Mouse (Mus musculus) hindbrain, embryonic 10.5 days (tissue): ENCODE measurements at regions not wholly inside any gene's neighbourhood (a gene's known extent, or its start where the extent isn't known, plus 50 kb on each side); places are given as distances from the start of the nearest gene placed in this dataset.
A peak's percentile ranks its signal among the peaks of the same experiment; 100 is the strongest.

Experiments
- DNase-seq: peaks from one replicate; pipeline ENCODE4 v3.0.0-alpha.2; 2017; ENCODE audit warnings: low spot score
- H3K27ac ChIP-seq: fragments of 300-500 bp; sonication (generic); 2 replicates; pipeline ENCODE4 v1.5.1; 2016; ENCODE audit warnings: mild to moderate bottlenecking, moderate library complexity
- H3K27me3 ChIP-seq: fragments of 300-500 bp; sonication (generic); 2 replicates; pipeline ENCODE4 v1.6.1; 2016; ENCODE audit warnings: mild to moderate bottlenecking; ENCODE audit not compliant: poor library complexity, insufficient read depth, severe bottlenecking
- H3K36me3 ChIP-seq: fragments of 300-500 bp; sonication (generic); 2 replicates; pipeline ENCODE4 v1.6.1; 2016; ENCODE audit warnings: mild to moderate bottlenecking, moderate library complexity
- H3K4me1 ChIP-seq: fragments of 300-500 bp; sonication (generic); replicated peaks from 2 replicates; pipeline ENCODE4 v1.6.1; 2016; ENCODE audit warnings: mild to moderate bottlenecking
- H3K4me3 ChIP-seq: fragments of 300-500 bp; sonication (generic); 2 replicates; pipeline ENCODE4 v1.5.1; 2016; ENCODE audit warnings: mild to moderate bottlenecking, moderate library complexity
- H3K9me3 ChIP-seq: fragments of 300-500 bp; sonication (generic); 2 replicates; pipeline ENCODE4 v1.6.1; 2016; ENCODE audit warnings: mild to moderate bottlenecking, moderate library complexity
- WGBS: fragments of 180-500 bp; shearing (Covaris S2); methylation state at CpG from one replicate; pipeline ENCODE4 v1.1.7; 2016; 5-methylcytosine and 5-hydroxymethylcytosine counted together

DNA sequence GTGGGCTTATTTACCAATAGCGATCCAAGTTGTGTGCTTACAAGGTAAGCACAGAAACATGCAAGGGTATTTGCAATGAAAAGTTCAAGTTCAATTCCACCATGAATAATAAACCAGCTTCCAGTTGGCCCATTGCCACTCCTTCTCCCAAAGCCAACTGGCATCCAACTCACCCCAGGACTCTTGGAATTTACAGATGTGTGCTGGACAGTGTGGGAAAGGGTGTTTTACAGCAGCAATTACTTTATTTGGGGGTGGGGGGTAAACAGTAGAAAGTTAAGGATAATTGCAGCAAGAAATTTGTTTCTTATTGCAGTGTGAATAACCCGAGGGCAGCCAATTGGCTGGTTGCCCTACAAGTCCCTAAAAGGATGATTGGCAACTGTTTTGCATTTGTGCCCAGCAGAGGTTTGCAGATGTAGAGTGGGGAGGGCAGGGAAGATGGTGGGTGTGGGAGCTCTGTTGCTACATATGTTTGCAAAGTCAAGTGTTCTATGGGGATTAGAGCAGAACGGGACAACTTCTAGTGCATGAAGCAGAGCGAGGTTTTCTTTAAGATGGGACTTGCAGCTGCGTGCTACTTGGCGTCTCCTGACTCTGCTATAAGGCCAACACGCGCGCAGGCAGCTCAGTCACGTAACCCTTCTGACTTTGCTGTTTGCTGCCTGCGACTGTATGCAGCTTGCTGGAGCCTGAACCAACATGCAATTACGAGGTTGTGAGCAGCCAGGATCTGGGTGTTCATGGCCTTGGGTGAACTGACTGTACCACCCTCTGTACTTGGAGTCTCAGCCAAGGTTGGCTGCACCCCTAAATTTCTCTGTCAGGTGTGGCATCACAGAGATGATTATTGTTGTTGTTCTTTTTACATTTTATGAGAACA, 271.9 kb downstream of the Map2k6 start:
- WGBS: 95% methylated on average over 12 of the region's 12 CpGs
- no peak overlapping the region for H3K27ac ChIP-seq

DNA sequence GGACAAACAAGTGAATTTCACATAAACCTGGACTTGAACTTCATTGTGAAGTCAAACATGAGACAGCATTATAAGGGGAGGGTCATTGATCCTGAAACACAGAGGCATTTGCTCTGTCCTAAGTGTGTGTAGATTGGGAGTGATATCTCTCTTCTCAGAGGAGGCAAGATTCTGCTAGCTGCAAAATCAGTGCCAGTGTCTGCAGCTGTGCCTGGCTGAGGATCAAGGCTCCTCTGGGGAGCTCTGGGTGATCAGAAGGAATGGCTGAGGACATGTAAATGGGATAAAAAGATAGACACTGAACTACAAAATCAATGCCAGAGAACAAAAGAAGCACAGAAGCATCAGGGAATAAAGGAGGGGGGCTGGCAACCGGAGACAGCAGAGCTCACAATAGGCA, 274.0 kb downstream of the Map2k6 start:
- Histone ChIP-seq H3K4me3 (no peak overlapping the region), H3K27ac (0 out of 2 replicates have a peak overlapping the region, but pooled peaks have one; percentile 51), H3K9me3 (no peaks in the 10 kb centered on the region), H3K4me1 (peaks cover 7% of the 10 kb centered on the region; the same call in 1 of the 2 replicates), H3K36me3 (no peaks in the 10 kb centered on the region), H3K27me3 (no peaks in the 10 kb centered on the region)
- DNase-seq: no peak
- 35% methylated on average over 1 of the region's 1 CpGs for WGBS

More for the DNA sequence above, 271.9 kb downstream of the Map2k6 start:
- Histone ChIP-seq H3K4me1 (peaks cover 7% of the 10 kb centered on the region; the same call in 1 of the 2 replicates), H3K4me3 (no peak overlapping the region), H3K9me3 (no peaks in the 10 kb centered on the region), H3K36me3 (no peaks in the 10 kb centered on the region), H3K27me3 (no peaks in the 10 kb centered on the region)
- no peak for DNase-seq

DNA sequence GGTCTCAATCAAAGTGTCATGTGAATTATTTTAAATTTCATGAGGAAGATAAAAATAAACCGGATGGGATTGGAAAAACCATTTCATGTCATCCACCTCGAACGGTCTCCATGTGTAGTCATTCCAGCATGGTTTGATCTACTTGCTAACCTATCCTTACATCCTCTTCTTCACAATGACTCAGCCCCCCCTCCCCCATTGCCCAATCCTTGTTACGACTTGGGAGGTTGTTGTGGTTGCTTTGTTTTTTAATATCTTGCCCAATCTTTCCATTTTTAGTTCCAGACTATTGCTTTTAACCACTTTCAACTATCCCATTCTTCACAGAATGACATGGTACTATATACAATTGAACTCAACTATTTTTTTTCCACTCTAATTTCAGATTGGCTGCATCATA, 275.0 kb upstream of the Kcnj16 start:
- 89% methylated on average over 4 of the region's 4 CpGs for WGBS
- H3K4me3 ChIP-seq: no peak overlapping the region
- no peaks in the 10 kb centered on the region for H3K4me1 ChIP-seq
- H3K27me3 ChIP-seq: no peaks in the 10 kb centered on the region
- no peaks in the 10 kb centered on the region for H3K36me3 ChIP-seq
- DNase-seq: no peak
- H3K9me3 ChIP-seq: no peaks in the 10 kb centered on the region
- no peak overlapping the region for H3K27ac ChIP-seq

DNA sequence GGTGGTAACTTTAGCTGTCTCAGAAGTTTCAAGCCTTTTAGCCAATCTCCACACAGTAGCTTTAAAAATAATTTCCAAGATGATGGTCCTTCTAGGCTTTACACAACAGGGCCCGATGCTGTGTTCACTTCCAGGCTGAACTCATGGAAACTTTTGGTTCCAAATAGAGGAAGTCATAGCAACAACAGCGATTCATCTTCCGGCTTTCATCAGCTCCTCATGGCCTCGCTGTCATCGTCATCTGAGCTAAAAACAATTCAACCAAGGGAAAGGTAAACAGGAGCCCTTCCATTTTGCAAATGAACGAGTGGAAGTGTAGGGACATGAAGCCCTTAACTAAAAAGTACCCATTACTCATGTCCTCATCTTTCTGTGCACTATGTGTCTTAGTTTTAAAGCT, 270.8 kb upstream of the Kcnj16 start:
- Histone ChIP-seq H3K36me3 (no peaks in the 10 kb centered on the region), H3K4me1 (no peaks in the 10 kb centered on the region), H3K4me3 (no peak overlapping the region), H3K27me3 (no peaks in the 10 kb centered on the region), H3K9me3 (no peaks in the 10 kb centered on the region), H3K27ac (no peak overlapping the region)
- no peak for DNase-seq
- 84% methylated on average over 6 of the region's 6 CpGs for WGBS

DNA sequence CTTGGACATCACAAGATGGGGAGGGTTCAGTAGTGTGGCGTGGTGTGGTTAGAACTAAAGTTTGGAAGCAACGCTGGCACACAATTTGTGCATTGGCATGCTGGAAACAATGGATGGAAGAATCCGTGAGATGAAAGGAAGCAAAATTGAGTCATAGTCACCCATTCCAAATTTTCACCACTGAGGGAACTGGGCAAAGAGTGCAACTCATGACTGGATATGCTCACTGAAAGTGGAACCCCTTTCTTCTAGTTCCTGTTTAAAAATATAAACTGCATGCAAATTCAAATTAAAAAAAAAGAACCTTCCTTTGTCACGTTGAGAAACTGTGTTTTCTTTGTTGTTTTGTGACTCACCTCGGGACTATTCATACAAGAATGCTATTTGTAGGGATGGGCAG, 269.5 kb upstream of the Kcnj16 start:
- Histone ChIP-seq H3K9me3 (no peaks in the 10 kb centered on the region), H3K27ac (no peak overlapping the region), H3K4me1 (no peaks in the 10 kb centered on the region), H3K4me3 (no peak overlapping the region), H3K36me3 (no peaks in the 10 kb centered on the region), H3K27me3 (no peaks in the 10 kb centered on the region)
- WGBS: 84% methylated on average over 5 of the region's 5 CpGs
- no peak for DNase-seq

DNA sequence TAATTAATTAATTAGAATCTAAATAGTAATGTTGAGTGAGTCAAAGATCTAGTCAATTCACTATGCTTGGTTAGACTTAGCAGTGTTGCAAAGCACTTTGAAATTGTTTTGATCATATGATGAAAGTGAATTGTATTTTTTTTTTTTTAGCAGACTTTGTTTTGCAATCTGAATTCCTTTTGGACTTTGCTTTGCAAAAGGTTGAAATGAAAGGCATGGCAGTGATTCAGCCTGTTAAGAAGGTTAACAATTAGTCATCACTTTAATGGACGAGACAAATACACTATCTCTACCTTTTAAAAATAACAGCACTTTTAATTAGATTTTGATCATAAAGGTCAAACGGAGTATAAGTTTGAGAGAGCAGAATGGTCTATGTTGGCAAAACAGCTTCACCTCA, 266.9 kb upstream of the Kcnj16 start:
- Histone ChIP-seq H3K36me3 (no peaks in the 10 kb centered on the region), H3K4me1 (no peaks in the 10 kb centered on the region), H3K27ac (no peak overlapping the region), H3K4me3 (no peak overlapping the region), H3K9me3 (no peaks in the 10 kb centered on the region), H3K27me3 (no peaks in the 10 kb centered on the region)
- 87% methylated on average over 2 of the region's 2 CpGs for WGBS
- DNase-seq: no peak

DNA sequence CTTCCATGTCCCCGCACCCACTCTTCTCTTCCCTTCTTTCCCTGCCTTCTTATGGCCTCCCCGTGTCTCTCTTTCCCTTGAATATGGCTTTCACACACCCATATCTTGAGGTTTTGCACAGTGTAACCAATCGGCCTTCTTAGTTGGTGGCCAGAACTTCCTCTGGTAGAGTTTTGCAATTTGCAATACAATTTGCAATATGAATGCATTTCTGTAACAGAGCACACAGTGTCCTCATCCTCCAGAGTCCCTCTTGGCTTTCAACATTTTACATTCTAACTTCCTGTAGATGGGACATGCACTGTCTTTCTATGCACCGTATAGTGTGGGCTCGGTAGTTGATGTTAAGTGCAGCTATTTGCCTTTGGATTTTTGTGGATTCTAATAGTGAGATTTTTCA, 265.7 kb upstream of the Kcnj16 start:
- Histone ChIP-seq H3K36me3 (no peaks in the 10 kb centered on the region), H3K27me3 (no peaks in the 10 kb centered on the region), H3K4me1 (no peaks in the 10 kb centered on the region), H3K4me3 (no peak overlapping the region), H3K27ac (no peak overlapping the region), H3K9me3 (no peaks in the 10 kb centered on the region)
- 89% methylated on average over 5 of the region's 5 CpGs for WGBS
- no peak for DNase-seq

DNA sequence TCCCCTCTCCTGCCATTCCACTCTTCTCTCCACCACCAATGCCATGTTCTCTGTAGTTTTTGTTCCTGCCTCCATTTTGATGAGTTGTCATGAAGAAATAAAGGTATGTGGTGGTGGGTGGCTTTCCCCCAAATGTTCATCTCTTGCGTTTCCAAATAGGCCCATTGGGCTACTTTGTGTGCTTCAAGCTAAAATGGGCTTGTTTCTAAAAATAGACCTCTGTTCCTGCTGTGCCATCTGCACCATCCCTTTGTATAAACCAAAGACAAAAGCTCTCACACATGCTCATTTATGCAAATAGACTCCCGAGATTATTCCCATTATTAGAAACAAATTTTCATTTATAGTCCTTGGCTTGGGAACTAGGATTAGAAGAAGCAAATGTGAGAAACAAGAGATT, 264.3 kb upstream of the Kcnj16 start:
- Histone ChIP-seq H3K4me1 (no peaks in the 10 kb centered on the region), H3K27ac (no peak overlapping the region), H3K27me3 (no peaks in the 10 kb centered on the region), H3K4me3 (no peak overlapping the region), H3K9me3 (no peaks in the 10 kb centered on the region), H3K36me3 (no peaks in the 10 kb centered on the region)
- WGBS: 82% methylated on average over 2 of the region's 2 CpGs
- DNase-seq: no peak

DNA sequence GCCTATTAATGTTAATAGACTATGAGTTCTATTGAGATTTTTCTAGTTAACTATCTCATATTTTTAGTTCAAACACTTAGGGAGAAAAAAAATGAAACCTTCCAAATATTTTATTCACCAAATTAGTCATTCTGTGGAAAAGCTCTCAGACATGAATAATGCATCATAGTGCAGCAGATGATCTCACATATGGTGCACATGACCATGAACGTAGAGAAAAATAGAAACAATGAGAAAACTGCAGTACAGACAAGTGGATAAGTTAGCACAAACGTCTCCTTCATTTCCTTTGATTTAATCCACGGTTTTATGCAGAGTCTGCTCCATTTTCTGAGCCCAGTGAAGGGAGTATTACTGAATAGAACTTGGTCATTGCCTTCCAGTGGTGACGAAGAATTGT, 260.5 kb upstream of the Kcnj16 start:
- no peaks in the 10 kb centered on the region for H3K4me1 ChIP-seq
- no peak for DNase-seq
- H3K27me3 ChIP-seq: no peaks in the 10 kb centered on the region
- WGBS: 80% methylated on average over 4 of the region's 4 CpGs
- no peak overlapping the region for H3K4me3 ChIP-seq
- H3K27ac ChIP-seq: no peak overlapping the region
- no peaks in the 10 kb centered on the region for H3K36me3 ChIP-seq
- H3K9me3 ChIP-seq: no peaks in the 10 kb centered on the region

DNA sequence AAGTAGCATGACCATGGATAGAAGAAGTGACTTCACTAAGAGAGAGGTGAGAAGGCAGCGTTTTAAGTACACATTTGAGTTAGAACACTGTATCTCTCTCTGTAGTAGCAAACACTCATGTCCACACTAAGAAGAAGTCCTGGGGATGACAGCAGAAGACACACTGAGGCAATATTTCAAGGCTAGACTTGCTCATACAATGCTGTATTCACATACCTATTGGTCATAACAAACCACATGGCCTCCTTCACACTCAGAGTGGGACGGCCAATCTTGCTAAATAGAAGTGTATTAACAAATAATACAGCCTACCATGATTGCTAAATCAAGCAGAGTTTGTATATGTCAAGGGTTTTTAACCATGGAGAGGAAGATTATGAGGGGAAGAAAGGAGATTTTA, 252.5 kb upstream of the Kcnj16 start:
- no peaks in the 10 kb centered on the region for H3K9me3 ChIP-seq
- 88% methylated on average over 2 of the region's 2 CpGs for WGBS
- DNase-seq: no peak
- H3K4me3 ChIP-seq: no peak overlapping the region
- H3K36me3 ChIP-seq: no peaks in the 10 kb centered on the region
- no peaks in the 10 kb centered on the region for H3K27me3 ChIP-seq
- no peak overlapping the region for H3K27ac ChIP-seq
- no peaks in the 10 kb centered on the region for H3K4me1 ChIP-seq

DNA sequence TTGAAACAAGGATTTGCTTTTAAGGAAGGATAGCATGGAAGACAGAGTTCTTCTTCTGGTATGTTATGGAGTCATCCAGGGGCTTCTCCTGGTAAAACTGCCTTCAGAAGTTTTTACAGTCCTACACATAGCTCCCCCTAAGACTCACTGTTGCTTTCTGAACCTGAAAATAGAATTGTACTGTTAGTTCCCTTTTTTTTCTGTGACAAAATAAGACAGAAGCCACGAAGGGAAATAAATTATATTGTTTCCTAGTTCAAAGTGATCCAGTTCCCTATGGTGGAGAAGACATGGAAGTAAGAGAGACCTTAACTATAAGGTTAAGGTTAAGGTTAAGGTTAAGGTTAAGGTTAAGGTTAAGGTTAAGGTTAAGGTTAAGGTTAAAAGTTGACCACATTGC, 251.5 kb upstream of the Kcnj16 start:
- Histone ChIP-seq H3K9me3 (no peaks in the 10 kb centered on the region), H3K4me1 (no peaks in the 10 kb centered on the region), H3K27ac (no peak overlapping the region), H3K36me3 (no peaks in the 10 kb centered on the region), H3K4me3 (no peak overlapping the region), H3K27me3 (no peaks in the 10 kb centered on the region)
- no peak for DNase-seq
- 66% methylated on average over 1 of the region's 1 CpGs for WGBS

DNA sequence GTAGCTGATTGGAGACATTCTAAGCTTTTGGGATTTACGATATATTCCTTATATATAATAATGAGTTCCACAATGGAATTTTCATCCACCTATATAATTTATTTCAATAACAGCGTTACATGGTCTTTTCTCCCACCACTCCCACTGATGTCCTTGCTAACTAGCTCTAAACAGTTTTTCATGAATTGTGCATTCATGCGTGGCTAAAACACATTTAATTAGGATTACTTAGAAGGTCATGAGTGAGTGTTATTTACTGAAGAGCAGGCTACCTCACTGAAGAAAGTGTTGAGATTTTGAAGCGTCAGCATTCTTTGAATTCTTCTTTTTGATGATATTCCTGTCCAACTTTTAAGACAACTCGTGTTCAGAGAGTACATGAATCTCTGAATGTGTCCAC, 245.1 kb upstream of the Kcnj16 start:
- 87% methylated on average over 5 of the region's 5 CpGs for WGBS
- no peaks in the 10 kb centered on the region for H3K27me3 ChIP-seq
- H3K27ac ChIP-seq: no peak overlapping the region
- H3K9me3 ChIP-seq: no peaks in the 10 kb centered on the region
- H3K36me3 ChIP-seq: no peaks in the 10 kb centered on the region
- H3K4me3 ChIP-seq: no peak overlapping the region
- H3K4me1 ChIP-seq: no peaks in the 10 kb centered on the region
- no peak for DNase-seq

DNA sequence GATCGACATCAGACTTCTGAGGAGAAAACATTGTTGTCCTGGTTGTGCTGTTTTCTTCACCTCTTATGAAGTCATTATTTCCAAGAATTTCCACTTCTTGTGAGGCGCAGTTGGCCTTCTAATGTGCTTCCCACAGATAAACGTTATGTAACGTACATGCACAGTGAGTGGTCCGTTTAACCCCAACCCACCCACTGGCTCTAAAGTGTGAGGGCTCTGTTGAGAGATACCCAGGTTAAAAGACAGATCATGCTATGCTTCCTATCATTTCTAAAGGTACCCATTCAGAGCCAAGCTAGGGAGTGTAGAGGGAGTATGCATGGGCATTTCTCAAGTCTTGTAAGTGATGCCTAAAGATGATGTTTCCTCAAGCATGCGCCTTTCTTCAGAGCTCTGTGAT, 243.9 kb upstream of the Kcnj16 start:
- DNase-seq: no peak
- 90% methylated on average over 6 of the region's 6 CpGs for WGBS
- H3K9me3 ChIP-seq: no peaks in the 10 kb centered on the region
- H3K4me1 ChIP-seq: no peaks in the 10 kb centered on the region
- H3K4me3 ChIP-seq: no peak overlapping the region
- no peaks in the 10 kb centered on the region for H3K27me3 ChIP-seq
- H3K36me3 ChIP-seq: no peaks in the 10 kb centered on the region
- H3K27ac ChIP-seq: no peak overlapping the region
